Mouse (Mus musculus): ENCODE measurements around the gene Gm13090.

DNA sequence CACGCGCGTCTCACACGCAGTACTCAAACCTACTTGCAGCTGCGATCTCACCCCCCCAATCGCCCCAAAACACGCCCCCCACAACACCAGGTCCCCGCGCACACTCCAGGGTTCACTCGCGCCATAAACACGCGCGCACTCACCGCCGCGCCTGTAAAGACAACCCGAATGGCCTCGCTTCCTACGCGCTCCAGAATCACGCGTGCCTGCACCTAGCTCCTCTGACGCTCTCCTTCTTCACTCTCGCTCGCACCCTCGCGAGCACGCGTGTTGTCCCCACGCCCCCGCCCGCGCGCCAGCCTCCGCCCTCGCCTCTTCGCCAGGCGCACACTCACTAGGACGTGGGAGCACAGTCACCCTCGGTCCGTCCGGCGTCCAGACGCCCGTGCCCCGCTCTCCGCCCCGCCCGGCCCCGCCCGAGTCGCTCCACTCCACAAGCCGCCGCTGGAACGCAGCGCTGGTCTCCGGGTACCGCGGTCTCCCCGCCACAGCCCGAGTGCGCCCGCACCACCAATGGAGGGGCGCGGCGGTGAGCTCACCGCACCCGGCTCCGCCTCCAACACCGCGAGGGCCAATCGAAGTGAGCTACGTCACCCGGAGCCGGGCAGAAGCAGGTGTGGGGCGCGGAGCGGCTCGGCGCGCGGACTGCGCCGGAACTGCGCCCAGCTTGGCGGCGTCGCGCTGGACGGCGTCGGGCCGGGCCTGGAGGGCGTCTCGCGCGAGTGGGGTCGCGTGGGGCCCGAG is 18.8 kb downstream of the Gm13090 start:
- TF ChIP-seq GATA1 (IDR thresholded peaks at IDR 0.05; ENCODE audit: borderline replicate concordance, low read length), result no peak
- no peak for TF ChIP-seq CTCF (IDR thresholded peaks at IDR 0.05; ENCODE audit: low read depth, low read length)
- TF ChIP-seq POLR2AphosphoS5 (IDR thresholded peaks at IDR 0.05; ENCODE audit: insufficient replicate concordance, low read depth, low read length), result no peak

All from G1E (cell line).